Mouse (Mus musculus) hindbrain, embryonic 12.5 days (tissue): Measurements from ENCODE around the gene 4930579F01Rik. TPM values are rescaled to one million over a fixed set of nuclear protein-coding genes. Genes with fewer than 3 reads are reported as not detected.

Experiments used
- ATAC-seq: fragments of 200-750 bp; cut with Nextera tagmentation; 2 replicates; pipeline ENCODE4 v1.8.0; 2017; ENCODE audit warnings: moderate TSS enrichment; ENCODE audit not compliant: low FRiP score
- H3K27ac ChIP-seq: fragments of 300-500 bp; sonication (generic); 2 replicates; pipeline ENCODE4 v1.5.1; 2016; ENCODE audit warnings: mild to moderate bottlenecking
- H3K27me3 ChIP-seq: fragments of 300-500 bp; sonication (generic); 2 replicates; pipeline ENCODE4 v1.6.1; 2016; ENCODE audit warnings: mild to moderate bottlenecking
- H3K36me3 ChIP-seq: fragments of 300-500 bp; sonication (generic); 2 replicates; pipeline ENCODE4 v1.6.1; 2016; ENCODE audit warnings: mild to moderate bottlenecking
- H3K4me1 ChIP-seq: fragments of 300-500 bp; sonication (generic); 2 replicates; pipeline ENCODE4 v1.6.1; 2016
- H3K4me2 ChIP-seq: fragments of 300-500 bp; sonication (generic); replicated peaks from 2 replicates; pipeline ENCODE4 v1.6.1; 2016; ENCODE audit warnings: mild to moderate bottlenecking
- H3K4me3 ChIP-seq: fragments of 300-500 bp; sonication (generic); 2 replicates; pipeline ENCODE4 v1.5.1; 2016; ENCODE audit warnings: mild to moderate bottlenecking
- H3K9ac ChIP-seq: fragments of 300-500 bp; sonication (generic); 2 replicates; pipeline ENCODE4 v1.6.1; 2016; ENCODE audit warnings: mild to moderate bottlenecking, moderate library complexity
- H3K9me3 ChIP-seq: fragments of 300-500 bp; sonication (generic); replicated peaks from 2 replicates; pipeline ENCODE4 v1.6.1; 2016; ENCODE audit warnings: mild to moderate bottlenecking
- WGBS: fragments of 180-500 bp; shearing (Covaris S2); methylation state at CpG from one replicate; pipeline ENCODE4 v1.1.7; 2016; 5-methylcytosine and 5-hydroxymethylcytosine counted together
- polyA plus RNA-seq: library from polyadenylated mRNA; unstranded; fragments of >200 nt; fragmentation: Nextera tagmentation; extraction: Ambion mirVana; gene quantifications from 2 replicates; pipeline ENCODE4 v1.2.1, GENCODE M21; 2016

The 4930579F01Rik gene
- polyA plus RNA-seq, 1 experiment from 2014 or later = not detected

- no peaks in the 10 kb centered on the region for H3K36me3 ChIP-seq
- no peaks in the 10 kb centered on the region for H3K4me1 ChIP-seq
- no peaks in the 10 kb centered on the region for H3K9me3 ChIP-seq
- H3K4me2 ChIP-seq = no peak overlapping the region
- 93% methylated on average over 16 of the region's 16 CpGs for WGBS
- H3K9ac ChIP-seq = no peak overlapping the region
- H3K4me3 ChIP-seq = no peak overlapping the region
- no peak for ATAC-seq
- no peaks in the 10 kb centered on the region for H3K27me3 ChIP-seq
- H3K27ac ChIP-seq = no peak overlapping the region
Observed at GRCm38 (mm10) chr3:138119444-138120105, 74.0 kb downstream of the 4930579F01Rik start.

DNA sequence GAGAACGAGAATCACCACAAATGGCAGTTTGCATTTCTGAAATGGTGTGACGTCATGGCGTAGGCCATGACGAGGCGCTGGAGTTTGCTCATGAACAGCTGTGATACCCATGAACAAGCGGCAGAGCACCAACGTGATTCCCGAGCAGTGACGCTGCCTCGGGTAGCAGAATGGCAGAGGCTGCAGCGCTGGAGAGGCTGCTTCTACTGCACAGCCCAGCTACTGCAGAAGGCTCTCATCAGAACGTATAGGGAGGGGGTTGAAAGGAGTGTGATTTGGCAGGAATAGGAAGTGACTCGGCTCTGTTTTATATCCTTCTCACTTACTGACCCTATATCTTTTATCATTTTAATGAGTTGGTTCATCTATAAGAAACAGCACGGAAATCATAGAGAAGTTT, 74.8 kb downstream of the 4930579F01Rik start:
- Histone ChIP-seq H3K9ac (no peak overlapping the region), H3K27ac (no peak overlapping the region), H3K4me3 (no peak overlapping the region), H3K9me3 (no peaks in the 10 kb centered on the region), H3K4me1 (no peaks in the 10 kb centered on the region), H3K4me2 (no peak overlapping the region), H3K36me3 (no peaks in the 10 kb centered on the region), H3K27me3 (no peaks in the 10 kb centered on the region)
- no peak for ATAC-seq
- 84% methylated on average over 14 of the region's 14 CpGs for WGBS

DNA sequence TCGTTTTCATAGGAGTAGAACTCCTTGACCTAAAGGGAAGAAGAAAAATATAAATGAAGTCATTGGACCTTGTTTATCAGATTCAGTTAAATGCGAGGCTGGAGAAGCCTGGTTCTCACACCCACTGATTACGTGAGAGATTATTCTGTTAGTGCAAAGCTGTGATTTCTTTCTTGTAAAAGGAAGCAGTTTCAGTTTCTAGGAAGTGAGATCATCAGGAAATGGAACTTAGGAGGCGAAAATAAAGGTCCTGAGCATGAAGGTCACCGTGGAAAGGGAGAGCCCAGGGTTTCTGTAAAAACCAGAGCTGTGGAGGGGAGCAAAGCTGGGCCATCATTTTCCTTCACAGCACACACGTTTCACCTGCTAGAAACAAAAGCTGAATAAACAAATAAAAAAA, 75.2 kb downstream of the 4930579F01Rik start:
- Histone ChIP-seq H3K4me3 (no peak overlapping the region), H3K9ac (no peak overlapping the region), H3K4me1 (no peaks in the 10 kb centered on the region), H3K9me3 (no peaks in the 10 kb centered on the region), H3K27me3 (no peaks in the 10 kb centered on the region), H3K4me2 (no peak overlapping the region), H3K27ac (no peak overlapping the region), H3K36me3 (no peaks in the 10 kb centered on the region)
- WGBS = 77% methylated on average over 6 of the region's 6 CpGs
- ATAC-seq = no peak

GRCm38 (mm10) chr3:138116871-138117270, 76.8 kb downstream of the 4930579F01Rik start:
- no peak for ATAC-seq
- no peaks in the 10 kb centered on the region for H3K9me3 ChIP-seq
- WGBS = 88% methylated on average over 4 of the region's 4 CpGs
- H3K9ac ChIP-seq = no peak overlapping the region
- H3K36me3 ChIP-seq = no peaks in the 10 kb centered on the region
- H3K4me2 ChIP-seq = no peak overlapping the region
- no peaks in the 10 kb centered on the region for H3K27me3 ChIP-seq
- no peak overlapping the region for H3K27ac ChIP-seq
- no peaks in the 10 kb centered on the region for H3K4me1 ChIP-seq
- H3K4me3 ChIP-seq = no peak overlapping the region

- Histone ChIP-seq H3K9ac (no peak overlapping the region), H3K27ac (no peak overlapping the region), H3K9me3 (no peaks in the 10 kb centered on the region), H3K4me3 (no peak overlapping the region), H3K4me2 (no peak overlapping the region), H3K27me3 (no peaks in the 10 kb centered on the region), H3K36me3 (no peaks in the 10 kb centered on the region), H3K4me1 (no peaks in the 10 kb centered on the region)
- WGBS = 79% methylated on average over 17 of the region's 17 CpGs
- no peak for ATAC-seq
Observed at GRCm38 (mm10) chr3:138114106-138114505, 79.5 kb downstream of the 4930579F01Rik start.

Other genes with a start within 250 kb of the 4930579F01Rik start
- 2.3 and 2.6 TPM in 2 replicates for gene Dapp1, start 212.3 kb downstream of the 4930579F01Rik start, polyA plus RNA-seq
- 0.42 and 0.45 TPM in 2 replicates for gene 1110002E22Rik, start 128.8 kb downstream of the 4930579F01Rik start, polyA plus RNA-seq
- not detected in 2 replicates for gene Gm5105, start 126.4 kb downstream of the 4930579F01Rik start, polyA plus RNA-seq
- 11.8 and 11.9 TPM in 2 replicates for gene Trmt10a, start 50.4 kb downstream of the 4930579F01Rik start, polyA plus RNA-seq
- 10.0 and 11.1 TPM in 2 replicates for gene Mttp, start 48.9 kb downstream of the 4930579F01Rik start, polyA plus RNA-seq
- gene Adh7, start 23.9 kb upstream of the 4930579F01Rik start, polyA plus RNA-seq = 0.15 and 0.17 TPM in 2 replicates
- gene Adh1, start 67.2 kb upstream of the 4930579F01Rik start, polyA plus RNA-seq = 0.39 and 0.93 TPM in 2 replicates
- not detected in 2 replicates for gene Adh6a, start 119.5 kb upstream of the 4930579F01Rik start, polyA plus RNA-seq
- 0.21 and 0.22 TPM in 2 replicates for gene Adh6b, start 147.9 kb upstream of the 4930579F01Rik start, polyA plus RNA-seq
- gene Adh4, start 221.6 kb upstream of the 4930579F01Rik start, polyA plus RNA-seq = not detected in 2 replicates
- 217 and 224 TPM in 2 replicates for gene Adh5, start 249.3 kb upstream of the 4930579F01Rik start, polyA plus RNA-seq